Mouse (Mus musculus) spleen, adult 2 months (tissue): ENCODE measurements around the gene Krt25.

Experiments used
- CTCF ChIP-seq: fragments of 200-500 bp; IDR thresholded peaks from 2 replicates; pipeline ENCODE4 v1.5.1; 2011; ENCODE audit warnings: mild to moderate bottlenecking, inconsistent platforms; ENCODE audit not compliant: insufficient read depth, insufficient read length, insufficient replicate concordance; ENCODE audit errors: extremely low read depth
- POLR2A ChIP-seq: fragments of 200-500 bp; IDR thresholded peaks from 2 replicates; pipeline ENCODE4 v1.6.1; 2011; ENCODE audit warnings: low read depth, low read length, inconsistent platforms

DNA sequence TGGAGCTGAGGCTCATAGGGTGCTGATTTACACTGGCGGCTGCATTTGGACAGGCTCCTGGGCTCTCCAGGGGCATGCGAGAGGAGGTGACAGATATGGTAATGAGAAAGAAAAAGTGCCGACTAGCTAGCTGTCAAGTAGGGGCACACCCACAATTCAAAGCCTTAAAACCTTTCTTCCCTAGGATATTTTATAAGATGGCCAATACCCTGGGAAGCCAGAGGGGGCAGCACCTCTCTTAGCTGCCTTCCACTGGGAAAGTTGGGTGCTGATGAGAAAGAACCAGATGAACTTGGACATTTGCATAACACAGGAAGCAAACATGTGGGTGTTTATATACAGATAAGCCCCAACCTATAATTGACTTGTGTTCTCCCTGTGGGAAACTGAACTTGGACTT, 46.5 kb upstream of the Krt25 start:
- TF ChIP-seq POLR2A, result no peak
- TF ChIP-seq CTCF, result no peak
